Mouse (Mus musculus) E14TG2a.4 (cell line): Measurements from ENCODE around the gene Jade3.

Experiments
- H3K27me3 ChIP-seq: 2 replicates; pipeline ENCODE4 v1.6.1; 2014; ENCODE audit warnings: low read length, control low read depth; ENCODE audit not compliant: insufficient read depth
- H3K36me3 ChIP-seq: 2 replicates; pipeline ENCODE4 v1.6.1; 2014; ENCODE audit warnings: low read length, control low read depth; ENCODE audit not compliant: insufficient read depth
- H3K4me1 ChIP-seq: replicated peaks from 2 replicates; pipeline ENCODE4 v1.6.1; 2014; ENCODE audit warnings: low read depth, low read length, control low read depth
- H3K4me3 ChIP-seq: replicated peaks from 2 replicates; pipeline ENCODE4 v1.5.1; 2014; ENCODE audit warnings: mild to moderate bottlenecking, low read length
- H3K9me3 ChIP-seq: 2 replicates; pipeline ENCODE4 v1.6.1; 2014; ENCODE audit warnings: low read length, control low read depth
- CTCF ChIP-seq: conservative IDR thresholded peaks from 2 replicates; pipeline ENCODE4 v1.5.1; 2014; ENCODE audit warnings: low read length
- NANOG ChIP-seq: IDR thresholded peaks from 2 replicates; pipeline ENCODE4 v1.6.1; 2014; ENCODE audit warnings: borderline replicate concordance, low read length, mixed read lengths
- POU5F1 ChIP-seq: IDR thresholded peaks from 2 replicates; pipeline ENCODE4 v1.6.1; 2014; ENCODE audit warnings: low read length, borderline replicate concordance

The Jade3 gene

DNA sequence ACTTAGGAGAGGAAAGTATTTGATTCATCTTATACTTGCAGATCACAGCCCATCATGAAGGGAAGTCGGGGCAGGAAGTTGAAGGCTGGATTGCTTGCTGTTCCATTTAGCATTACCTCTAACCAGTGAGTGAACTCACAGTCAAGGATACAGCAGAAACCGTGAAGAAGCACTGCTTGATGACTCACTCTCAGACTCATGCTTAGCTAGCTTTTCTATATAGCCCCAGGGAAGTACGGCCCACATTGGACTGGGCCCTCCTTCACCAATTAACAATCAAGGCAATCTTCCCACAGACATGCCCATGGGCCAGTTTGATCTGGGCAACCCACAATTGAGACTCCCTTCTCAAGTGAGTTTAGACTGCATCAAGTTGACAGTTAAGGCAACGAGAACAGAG, 138.5 kb downstream of the Jade3 start:
- no peak for TF ChIP-seq CTCF
- no peak for TF ChIP-seq POU5F1
- TF ChIP-seq NANOG: no peak
- no peak overlapping the region for H3K4me3 ChIP-seq
- H3K36me3 ChIP-seq: no peaks in the 10 kb centered on the region
- no peaks in the 10 kb centered on the region for H3K27me3 ChIP-seq
- H3K4me1 ChIP-seq: no peaks in the 10 kb centered on the region
- no peaks in the 10 kb centered on the region for H3K9me3 ChIP-seq
